Mouse (Mus musculus): ENCODE results near the gene Ripor2.

The Ripor2 gene

GRCm38 (mm10) chr13:24626698-24627436, 44.9 kb downstream of the Ripor2 start:
- H3K4me3 ChIP-seq (replicated peaks; ENCODE audit: low read length), result no peak overlapping the region
- TF ChIP-seq NANOG (IDR thresholded peaks at IDR 0.05; ENCODE audit: borderline replicate concordance, low read length) (no peak), CTCF (conservative IDR thresholded peaks at IDR 0.05; ENCODE audit: low read length) (no peak), POU5F1 (IDR thresholded peaks at IDR 0.05; ENCODE audit: borderline replicate concordance, low read length) (no peak)
- no peaks in the 10 kb centered on the region for H3K36me3 ChIP-seq (ENCODE audit: insufficient read depth, low read length)

GRCm38 (mm10) chr13:24628192-24628591, 46.2 kb downstream of the Ripor2 start:
- H3K27me3 ChIP-seq (ENCODE audit: insufficient read depth, low read length), result peaks cover 20% of the 10 kb centered on the region
- no peak for TF ChIP-seq NANOG (IDR thresholded peaks at IDR 0.05; ENCODE audit: borderline replicate concordance, low read length)
- TF ChIP-seq CTCF (conservative IDR thresholded peaks at IDR 0.05; ENCODE audit: low read length), result no peak
- no peak for TF ChIP-seq POU5F1 (IDR thresholded peaks at IDR 0.05; ENCODE audit: borderline replicate concordance, low read length)
- no peaks in the 10 kb centered on the region for H3K36me3 ChIP-seq (ENCODE audit: insufficient read depth, low read length)
- peaks cover 6% of the 10 kb centered on the region for H3K4me1 ChIP-seq (replicated peaks; ENCODE audit: low read depth, low read length)
- no peak overlapping the region for H3K4me3 ChIP-seq (replicated peaks; ENCODE audit: low read length)
- H3K9me3 ChIP-seq (ENCODE audit: low read length), result no peaks in the 10 kb centered on the region

More at GRCm38 (mm10) chr13:24626698-24627436, 44.9 kb downstream of the Ripor2 start:
- Histone ChIP-seq H3K4me1 (replicated peaks; ENCODE audit: low read depth, low read length) (no peaks in the 10 kb centered on the region), H3K9me3 (ENCODE audit: low read length) (no peaks in the 10 kb centered on the region), H3K27me3 (ENCODE audit: insufficient read depth, low read length) (peaks cover 15% of the 10 kb centered on the region)

DNA sequence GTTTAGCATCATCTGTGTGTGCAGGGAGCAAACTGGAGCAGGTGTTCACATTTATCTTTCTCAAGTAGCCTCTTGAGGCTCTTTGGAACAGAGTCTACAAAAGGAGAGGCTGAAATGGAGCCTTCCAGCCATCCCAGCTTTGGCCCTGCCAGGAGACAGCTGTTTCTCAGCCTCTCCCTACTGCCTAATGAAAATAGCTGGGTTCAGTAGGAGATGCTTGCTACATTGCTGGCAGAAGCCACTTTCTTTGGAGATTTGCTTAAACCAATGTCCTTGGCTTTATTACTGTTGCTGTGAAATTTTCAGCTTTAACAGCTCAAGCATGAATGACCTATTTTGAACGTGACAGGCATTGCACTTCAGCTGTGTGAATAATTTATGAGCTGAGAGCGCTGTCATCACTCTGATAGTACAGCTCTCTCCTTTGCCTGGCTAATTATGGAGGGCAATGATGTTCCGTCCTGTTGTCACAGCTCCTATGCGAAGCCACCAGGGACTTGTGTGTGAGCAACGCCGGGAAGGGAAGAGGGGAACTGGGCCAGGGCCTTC, 47.2 kb downstream of the Ripor2 start:
- H3K4me1 ChIP-seq (replicated peaks; ENCODE audit: low read depth, low read length), result peaks cover 6% of the 10 kb centered on the region
- H3K36me3 ChIP-seq (ENCODE audit: insufficient read depth, low read length), result no peaks in the 10 kb centered on the region
- H3K4me3 ChIP-seq (replicated peaks; ENCODE audit: low read length), result no peak overlapping the region
- TF ChIP-seq NANOG (IDR thresholded peaks at IDR 0.05; ENCODE audit: borderline replicate concordance, low read length), result no peak
- no peak for TF ChIP-seq CTCF (conservative IDR thresholded peaks at IDR 0.05; ENCODE audit: low read length)
- TF ChIP-seq POU5F1 (IDR thresholded peaks at IDR 0.05; ENCODE audit: borderline replicate concordance, low read length), result no peak
- H3K9me3 ChIP-seq (ENCODE audit: low read length), result no peaks in the 10 kb centered on the region
- peaks cover 30% of the 10 kb centered on the region for H3K27me3 ChIP-seq (ENCODE audit: insufficient read depth, low read length)

GRCm38 (mm10) chr13:24630364-24630763, 48.4 kb downstream of the Ripor2 start:
- no peaks in the 10 kb centered on the region for H3K9me3 ChIP-seq (ENCODE audit: low read length)
- no peaks in the 10 kb centered on the region for H3K36me3 ChIP-seq (ENCODE audit: insufficient read depth, low read length)

DNA sequence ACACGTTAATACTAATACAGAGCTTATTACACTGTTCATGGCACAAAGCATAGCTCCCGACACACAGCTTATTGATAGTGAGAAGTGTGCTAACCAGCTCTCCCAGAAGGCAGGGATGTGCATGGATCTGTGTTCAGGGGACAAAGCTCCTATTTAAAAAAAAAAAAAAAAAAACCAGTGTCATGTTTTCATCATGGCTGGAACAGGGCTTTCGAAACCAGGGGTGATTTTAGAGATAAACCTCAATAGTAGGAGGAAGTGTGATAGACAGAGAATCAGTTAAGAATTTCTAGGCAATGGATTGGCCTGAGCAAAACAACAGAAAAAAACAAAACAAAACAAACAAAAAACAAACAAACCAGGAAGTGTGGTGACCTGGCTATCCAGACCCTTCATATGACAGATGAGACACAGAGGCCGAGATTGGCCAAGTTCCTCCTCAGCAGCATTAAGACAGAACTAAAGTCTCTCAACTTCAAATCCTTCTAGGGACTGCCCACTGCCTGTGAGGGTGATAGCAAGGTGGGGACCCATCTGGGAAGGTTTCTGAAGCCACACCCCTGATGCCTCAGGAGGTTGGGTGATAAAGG, 51.1 kb downstream of the Ripor2 start:
- peaks cover 65% of the 10 kb centered on the region for H3K27me3 ChIP-seq (ENCODE audit: insufficient read depth, low read length)
- H3K4me1 ChIP-seq (replicated peaks; ENCODE audit: low read depth, low read length), result peaks cover 10% of the 10 kb centered on the region
- H3K4me3 ChIP-seq (replicated peaks; ENCODE audit: low read length), result no peak overlapping the region
- TF ChIP-seq NANOG (IDR thresholded peaks at IDR 0.05; ENCODE audit: borderline replicate concordance, low read length) (no peak), CTCF (conservative IDR thresholded peaks at IDR 0.05; ENCODE audit: low read length) (no peak), POU5F1 (IDR thresholded peaks at IDR 0.05; ENCODE audit: borderline replicate concordance, low read length) (no peak)
- H3K9me3 ChIP-seq (ENCODE audit: low read length), result no peaks in the 10 kb centered on the region
- H3K36me3 ChIP-seq (ENCODE audit: insufficient read depth, low read length), result no peaks in the 10 kb centered on the region

More at GRCm38 (mm10) chr13:24630364-24630763, 48.4 kb downstream of the Ripor2 start:
- H3K4me3 ChIP-seq (replicated peaks; ENCODE audit: low read length), result no peak overlapping the region
- H3K4me1 ChIP-seq (replicated peaks; ENCODE audit: low read depth, low read length), result peaks cover 6% of the 10 kb centered on the region
- no peak for TF ChIP-seq CTCF (conservative IDR thresholded peaks at IDR 0.05; ENCODE audit: low read length)
- no peak for TF ChIP-seq POU5F1 (IDR thresholded peaks at IDR 0.05; ENCODE audit: borderline replicate concordance, low read length)
- no peak for TF ChIP-seq NANOG (IDR thresholded peaks at IDR 0.05; ENCODE audit: borderline replicate concordance, low read length)
- H3K27me3 ChIP-seq (ENCODE audit: insufficient read depth, low read length), result peaks cover 38% of the 10 kb centered on the region

DNA sequence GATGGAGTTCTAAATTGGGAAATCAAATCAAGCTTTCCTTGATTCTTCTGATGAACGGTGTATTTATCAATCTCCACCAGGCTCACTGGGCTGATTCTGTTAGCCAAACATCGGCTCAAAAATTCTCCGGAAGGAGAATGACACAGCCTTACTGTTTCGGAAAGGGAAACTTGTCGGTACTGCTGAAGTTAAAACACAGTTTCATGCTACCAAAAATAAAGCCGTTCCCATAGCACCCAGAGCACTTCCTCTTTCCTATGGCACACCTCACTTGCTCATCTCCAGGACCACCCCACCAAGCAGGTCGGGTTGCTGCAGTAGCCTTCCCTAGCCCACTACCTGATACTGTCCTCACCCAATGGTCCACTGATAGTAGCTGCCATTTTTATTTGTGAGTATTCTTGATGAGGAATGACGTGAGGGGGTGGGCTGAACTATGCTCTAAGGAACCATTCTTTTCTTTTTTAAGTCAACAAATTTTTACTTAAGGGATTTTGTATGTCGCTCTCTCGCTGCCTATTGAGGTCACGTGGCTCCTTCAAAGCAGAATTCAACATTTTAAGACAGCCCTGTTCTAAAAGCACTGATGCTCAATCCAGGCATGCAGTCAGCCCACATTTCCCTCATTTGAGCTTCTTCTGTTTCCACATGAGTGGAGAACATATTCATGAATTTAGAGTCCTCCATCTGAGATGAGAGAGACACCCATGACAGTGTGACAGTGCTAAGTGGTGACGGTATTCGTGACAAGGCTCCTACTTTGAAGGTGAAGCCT, 52.5 kb downstream of the Ripor2 start:
- TF ChIP-seq POU5F1 (IDR thresholded peaks at IDR 0.05; ENCODE audit: borderline replicate concordance, low read length) (no peak), NANOG (IDR thresholded peaks at IDR 0.05; ENCODE audit: borderline replicate concordance, low read length) (no peak), CTCF (conservative IDR thresholded peaks at IDR 0.05; ENCODE audit: low read length) (no peak)
- Histone ChIP-seq H3K27me3 (ENCODE audit: insufficient read depth, low read length) (peaks cover 75% of the 10 kb centered on the region), H3K9me3 (ENCODE audit: low read length) (no peaks in the 10 kb centered on the region), H3K4me1 (replicated peaks; ENCODE audit: low read depth, low read length) (peaks cover 20% of the 10 kb centered on the region), H3K4me3 (replicated peaks; ENCODE audit: low read length) (no peak overlapping the region), H3K36me3 (ENCODE audit: insufficient read depth, low read length) (no peaks in the 10 kb centered on the region)

DNA sequence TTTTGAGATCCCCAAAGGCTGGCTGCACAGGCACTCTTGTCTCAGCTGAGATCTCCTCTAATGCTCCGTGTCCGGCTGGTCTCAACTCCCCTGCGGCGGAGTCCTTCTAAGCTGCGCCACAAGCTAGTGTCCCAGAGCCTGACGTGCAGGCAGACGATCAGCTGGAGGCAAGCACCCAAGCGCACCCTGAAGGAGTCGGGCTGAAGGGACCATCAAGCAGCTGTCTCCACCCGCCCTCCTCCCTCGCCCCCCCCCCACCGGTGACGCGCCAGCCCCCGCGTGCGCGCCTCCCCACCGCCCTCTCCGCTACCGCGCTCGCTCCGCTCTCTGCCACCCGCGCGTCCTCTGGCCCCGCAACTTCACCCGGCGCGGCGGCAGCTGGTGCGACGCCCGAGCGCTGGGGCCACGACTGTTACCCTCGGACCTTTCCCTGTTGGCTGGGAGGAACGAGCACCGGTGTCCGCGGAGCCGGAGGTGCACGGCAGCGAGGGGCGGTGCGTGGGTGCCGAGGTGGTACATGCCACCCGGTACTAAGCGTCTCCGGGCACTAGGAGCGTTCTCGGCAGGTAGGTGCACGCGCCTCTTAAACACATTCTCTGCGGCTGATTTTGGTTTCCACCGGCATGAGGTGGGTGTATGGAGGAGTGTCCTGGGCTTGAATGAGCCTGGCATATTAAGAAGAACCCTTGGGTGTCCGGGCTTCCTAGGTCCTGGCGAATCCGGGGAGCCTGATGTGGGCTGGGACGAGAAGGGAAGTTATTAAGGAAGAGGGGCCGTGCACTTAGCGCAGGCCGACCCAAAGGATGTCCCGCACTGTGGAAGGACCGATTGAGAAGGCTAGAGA, 56.6 kb downstream of the Ripor2 start:
- Histone ChIP-seq H3K9me3 (ENCODE audit: low read length) (no peaks in the 10 kb centered on the region), H3K36me3 (ENCODE audit: insufficient read depth, low read length) (no peaks in the 10 kb centered on the region), H3K27me3 (ENCODE audit: insufficient read depth, low read length) (peaks cover 69% of the 10 kb centered on the region), H3K4me3 (replicated peaks; ENCODE audit: low read length) (peak overlapping the region; percentile 80), H3K4me1 (replicated peaks; ENCODE audit: low read depth, low read length) (peaks cover 48% of the 10 kb centered on the region)
- TF ChIP-seq POU5F1 (IDR thresholded peaks at IDR 0.05; ENCODE audit: borderline replicate concordance, low read length), result no peak
- no peak for TF ChIP-seq CTCF (conservative IDR thresholded peaks at IDR 0.05; ENCODE audit: low read length)
- TF ChIP-seq NANOG (IDR thresholded peaks at IDR 0.05; ENCODE audit: borderline replicate concordance, low read length), result no peak
